Mouse (Mus musculus) liver, adult 2 months (tissue): ENCODE measurements around the gene Zfp580.

Experiments
- CTCF ChIP-seq: fragments of 200-500 bp; IDR thresholded peaks from 2 replicates; pipeline ENCODE4 v1.5.1; 2011; ENCODE audit warnings: low read depth, low read length, control low read depth
- POLR2A ChIP-seq: fragments of 200-500 bp; IDR thresholded peaks from 2 replicates; pipeline ENCODE4 v1.6.1; 2011; ENCODE audit warnings: low read length, control low read depth; ENCODE audit not compliant: insufficient read depth; ENCODE audit errors: extremely low read depth

DNA sequence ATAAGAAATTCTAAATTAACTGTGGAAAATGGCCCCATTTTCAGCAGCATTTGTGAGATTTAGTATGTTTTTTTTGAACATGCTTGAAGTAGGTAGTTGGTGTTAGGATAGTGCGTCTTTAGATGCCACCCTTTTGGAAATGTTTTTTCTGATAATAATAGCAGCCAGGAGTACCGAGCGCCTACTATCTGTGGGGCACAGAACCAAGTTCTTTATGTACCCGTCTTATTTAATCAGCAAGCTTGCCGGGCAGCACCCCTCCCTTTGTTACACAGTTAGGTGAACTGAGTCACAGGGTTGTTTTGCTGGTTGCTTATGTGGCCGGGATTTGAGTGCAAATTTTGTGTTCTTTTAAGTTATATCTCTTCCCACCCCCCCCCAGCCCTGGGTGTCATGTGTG lies 29.9 kb downstream of the Zfp580 start:
- TF ChIP-seq CTCF (no peak), POLR2A (no peak)
